Mouse (Mus musculus): ENCODE measurements around the gene Pycard.
"Not testable (repeated sequence)": the region's sequence is repeated elsewhere in the genome, so short reads cannot be mapped to it uniquely, and the experiment has no call there.

DNA sequence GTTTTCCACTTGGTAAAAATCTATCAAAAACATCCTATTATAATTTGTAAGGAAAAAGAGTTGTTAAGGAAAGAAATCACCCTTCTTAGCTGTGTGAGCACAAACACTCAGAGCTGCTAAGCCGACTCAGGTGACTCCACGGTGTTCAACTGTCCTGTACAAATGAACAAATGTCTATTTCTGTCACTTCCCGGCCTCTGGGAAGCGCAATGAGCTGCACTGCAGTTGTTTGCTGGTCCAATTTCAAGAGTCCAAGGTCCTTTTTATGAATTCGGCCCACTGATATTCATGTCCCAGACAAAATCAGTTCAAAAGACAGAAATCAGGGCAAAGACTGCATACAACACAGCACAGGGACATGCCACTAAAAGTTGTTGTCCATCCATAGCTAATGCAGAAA lies 22.5 kb upstream of the Pycard start:
- not testable (repeated sequence) for TF ChIP-seq CTCF (IDR thresholded peaks at IDR 0.05); POLR2A (IDR thresholded peaks at IDR 0.05; ENCODE audit: insufficient read depth, low read depth, low read length); EP300 (IDR thresholded peaks at IDR 0.05; ENCODE audit: insufficient read depth, low read depth, low read length)
